Mouse (Mus musculus): ENCODE measurements around the gene Slc4a4.

GRCm38 (mm10) chr5:89141761-89142160, 255.1 kb downstream of the Slc4a4 start:
- TF ChIP-seq POLR2A (IDR thresholded peaks at IDR 0.05; ENCODE audit: extremely low read depth, insufficient read depth, low read length) = no peak
- no peak for TF ChIP-seq CTCF (IDR thresholded peaks at IDR 0.05; ENCODE audit: low read depth, low read length)
